Mouse (Mus musculus) mouse embryonic stem cell (cell line): ENCODE data around the gene Nr2e1.

Experiments used
- in situ Hi-C, 2 experiments: fragments of 300-500 bp; cut with MboI; formaldehyde crosslinking; loops; 1 replicate in 1 of 2; 3 replicates in 1 of 2; pipeline ENCODE4 v1.14.3; 2019 to 2020; ENCODE audit warnings: low sequenced_read_pairs in 2 of 2, low pct_unique_long_range_greater_than_20kb in 1 of 2, mixed read lengths in 1 of 2; ENCODE audit not compliant: unreplicated experiment in 1 of 2

Nr2e1 gene

DNA sequence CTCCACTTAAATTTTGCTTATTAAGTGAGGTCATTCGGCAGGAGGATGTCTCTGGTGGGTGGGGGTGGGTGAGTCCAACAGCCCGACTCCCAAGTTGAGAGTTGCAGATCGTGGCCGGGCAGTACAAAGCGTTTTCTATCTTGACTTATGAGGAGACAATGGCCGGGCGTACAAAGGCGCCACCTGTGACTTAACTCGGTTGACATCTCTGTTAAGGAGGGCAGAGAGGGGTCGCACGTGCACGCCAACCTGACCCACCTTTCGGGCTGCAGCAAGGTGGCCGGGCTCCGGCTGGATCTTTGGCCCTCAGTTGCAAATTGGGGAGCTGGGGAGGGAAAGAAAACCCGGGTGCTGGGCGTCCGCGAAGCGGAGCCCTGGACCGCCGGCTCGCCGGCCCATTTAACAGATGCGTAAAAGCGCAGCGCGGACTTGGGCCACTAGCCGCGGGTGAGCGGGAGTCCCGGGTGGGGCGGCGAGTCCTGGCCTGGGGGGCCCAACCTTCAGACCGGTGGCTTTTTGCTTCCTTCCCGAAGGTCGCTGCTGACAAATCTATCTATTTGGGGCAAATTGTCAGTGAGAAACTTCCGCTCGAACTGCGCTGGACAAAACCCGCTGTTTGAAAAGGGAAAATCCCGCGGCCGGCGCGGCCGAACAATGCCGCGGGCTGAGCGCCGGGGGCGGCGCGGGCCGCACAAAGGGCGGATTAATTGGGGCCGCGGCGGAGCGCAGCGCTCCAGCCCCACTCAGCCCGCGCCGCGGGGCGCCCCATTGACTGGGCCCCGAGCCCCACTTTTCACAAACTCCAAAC is 8.0 kb upstream of the Nr2e1 start:
- in situ Hi-C loops: loop anchor here in 1 of 2 experiments (25.0 kb wide), 2 partner anchors 279 to 596 kb away; no protein-coding TSS in a partner anchor

DNA sequence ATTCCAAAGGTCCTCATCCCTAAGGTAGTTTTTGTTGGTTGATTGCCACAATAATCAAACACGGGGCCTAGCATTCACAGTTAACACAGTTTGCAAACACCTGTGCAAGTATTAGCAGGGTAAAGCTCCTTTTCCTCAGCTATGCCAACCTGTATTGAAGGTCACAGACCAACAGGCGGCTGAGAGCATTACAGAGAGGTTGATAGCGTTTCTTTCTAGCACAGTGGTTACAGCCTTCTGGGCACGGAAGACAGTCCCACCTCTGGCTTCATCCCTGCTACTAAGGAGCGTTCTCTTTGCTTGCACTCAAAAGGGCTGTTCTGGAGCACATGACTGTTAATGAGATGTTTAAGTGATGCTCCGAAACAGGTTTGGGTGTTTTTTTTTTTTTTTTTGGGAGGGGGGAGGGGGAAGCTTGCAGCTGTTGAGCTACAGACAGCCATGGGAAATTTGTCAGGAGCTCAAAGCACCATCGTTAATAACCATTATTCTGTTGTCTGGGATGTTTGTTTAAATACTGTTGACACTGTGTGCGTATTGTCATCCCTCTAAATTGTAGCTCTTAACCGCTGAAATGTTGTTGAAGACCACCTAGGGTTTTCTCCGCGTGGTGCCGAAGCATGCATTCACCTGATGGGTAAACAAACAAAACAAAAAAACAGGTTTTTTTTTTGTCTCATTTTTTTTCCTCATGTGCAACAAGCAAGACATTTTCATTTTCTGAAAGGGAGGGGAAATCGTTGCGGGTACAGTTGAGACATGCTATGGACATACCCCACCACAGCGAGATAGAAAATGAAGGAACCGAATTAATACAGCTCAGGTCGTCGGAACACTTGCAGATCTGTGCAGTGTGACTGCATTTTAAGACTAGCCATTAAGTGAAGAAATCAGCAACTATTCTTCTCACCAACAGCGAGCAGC is 7.1 kb upstream of the Nr2e1 start:
- in situ Hi-C loops: loop anchor here in 1 of 2 experiments (25.0 kb wide), 2 partner anchors 278 to 597 kb away; no protein-coding TSS in a partner anchor

DNA sequence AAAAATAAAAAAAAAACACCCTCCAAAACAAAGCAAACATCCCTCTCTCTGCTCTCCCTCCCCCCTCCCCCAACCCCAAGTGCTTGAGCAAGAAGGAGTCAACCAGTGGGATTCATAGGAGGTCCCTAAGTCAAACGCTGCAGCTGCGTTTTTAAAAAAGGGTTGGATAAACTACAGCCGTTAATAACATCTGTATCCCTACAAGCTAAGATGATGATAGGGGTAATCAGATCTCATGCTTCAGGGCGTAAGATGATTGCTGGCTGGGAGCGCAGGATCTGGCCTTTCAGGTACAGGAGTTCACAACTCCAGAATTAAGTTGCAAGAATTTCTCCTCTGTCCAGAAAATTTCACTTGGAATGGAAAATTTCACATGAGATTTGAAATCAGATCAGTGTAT is 6.1 kb upstream of the Nr2e1 start:
- in situ Hi-C loops: loop anchor here in 1 of 2 experiments (5.0 to 25.0 kb wide), 3 partner anchors 43 to 598 kb away; no protein-coding TSS in a partner anchor

DNA sequence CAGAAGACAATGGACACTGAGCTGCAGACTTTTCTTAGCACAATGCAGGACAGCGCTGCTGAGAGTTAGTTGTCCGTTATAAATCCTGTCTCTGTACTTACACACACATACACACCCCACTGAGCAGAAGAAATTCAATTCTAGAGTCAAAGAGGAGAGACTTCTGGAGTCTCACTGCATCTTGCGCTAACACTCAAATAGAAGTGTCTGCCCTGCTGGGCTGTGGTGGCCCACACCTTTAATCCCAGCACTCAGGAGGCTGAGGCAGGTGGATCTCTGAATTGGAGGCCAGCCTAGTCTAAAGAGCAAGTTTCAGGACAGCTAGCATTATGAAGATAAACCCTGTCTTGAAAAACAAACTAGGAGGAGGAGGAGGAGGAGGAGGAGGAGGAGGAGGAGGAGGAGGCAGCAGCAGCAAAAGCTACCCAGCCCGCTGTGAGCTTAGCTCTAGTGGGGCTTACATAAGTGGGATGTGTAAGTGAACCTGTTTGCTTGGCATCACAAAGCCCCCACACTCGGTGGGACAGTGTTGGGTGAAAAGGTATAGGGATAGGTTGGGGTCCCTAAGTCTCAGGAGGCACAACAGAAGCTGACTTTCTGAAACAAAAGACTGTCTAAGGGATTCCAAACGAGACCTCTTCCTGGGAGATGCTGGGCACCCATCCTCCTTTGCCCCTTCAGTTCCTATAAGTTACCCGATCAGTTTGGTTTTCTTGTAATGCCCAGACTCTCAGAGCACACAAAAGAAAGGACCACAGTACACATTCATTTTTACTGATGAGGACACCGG is 4.7 kb upstream of the Nr2e1 start:
- in situ Hi-C loops: loop anchor here in 1 of 2 experiments (5.0 to 25.0 kb wide), 3 partner anchors 44 to 599 kb away; no protein-coding TSS in a partner anchor

DNA sequence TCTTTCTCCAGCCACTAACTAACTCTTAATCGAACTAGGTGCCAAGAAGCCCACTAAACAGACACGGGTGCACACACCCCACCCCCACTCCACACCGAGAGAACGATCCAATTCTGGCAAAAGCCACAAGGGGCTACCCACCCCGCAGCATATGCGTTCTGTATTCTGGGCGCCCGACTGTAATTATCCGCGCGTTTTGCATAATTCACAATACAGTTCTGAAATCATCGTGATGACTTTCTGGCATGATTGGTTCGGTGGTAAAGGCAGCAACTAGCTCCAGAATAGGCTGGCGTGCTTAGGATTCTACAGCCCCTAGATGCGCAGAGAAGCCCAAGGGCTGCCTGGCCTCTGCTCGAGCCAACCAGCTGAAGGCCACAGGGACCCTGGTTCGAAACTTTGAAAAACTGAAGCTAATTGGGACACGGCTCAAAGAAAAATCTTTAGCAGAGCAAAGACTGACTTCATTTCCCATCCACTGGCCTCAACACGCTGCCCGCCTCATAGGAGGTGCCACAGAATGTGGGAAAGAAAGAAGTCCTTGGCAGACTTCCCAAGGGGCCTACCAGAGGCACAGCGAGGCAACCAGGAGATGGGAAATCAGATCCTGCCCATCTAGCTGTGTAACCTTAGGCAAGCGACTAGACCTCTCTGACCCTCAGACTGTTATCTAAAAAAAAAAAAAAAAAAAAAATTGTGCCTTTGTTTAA is 2.3 kb upstream of the Nr2e1 start:
- in situ Hi-C loops: loop anchor here in 1 of 2 experiments (5.0 to 25.0 kb wide), 3 partner anchors 47 to 602 kb away; no protein-coding TSS in a partner anchor

DNA sequence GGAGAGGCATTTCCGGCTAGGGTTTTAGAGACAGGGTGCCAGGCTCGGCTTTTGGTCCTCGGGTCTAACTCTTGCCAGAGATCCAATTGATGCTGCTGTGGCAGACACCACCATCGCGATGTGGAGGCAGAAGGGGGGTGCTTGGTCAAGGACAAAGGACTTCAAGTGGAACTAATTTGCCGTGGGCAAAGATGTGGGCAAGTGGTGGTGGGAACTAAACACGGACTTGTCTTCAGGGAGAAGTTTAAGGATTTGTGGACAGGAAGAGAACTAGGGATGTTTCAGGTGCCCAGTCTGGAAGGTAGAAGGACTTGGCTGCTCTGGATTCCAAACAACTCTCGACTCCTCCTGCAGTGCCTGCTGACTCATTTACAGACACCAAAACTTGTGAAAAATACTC is 1.7 kb upstream of the Nr2e1 start:
- in situ Hi-C loops: loop anchor here in 1 of 2 experiments (5.0 to 25.0 kb wide), 3 partner anchors 47 to 602 kb away; no protein-coding TSS in a partner anchor

DNA sequence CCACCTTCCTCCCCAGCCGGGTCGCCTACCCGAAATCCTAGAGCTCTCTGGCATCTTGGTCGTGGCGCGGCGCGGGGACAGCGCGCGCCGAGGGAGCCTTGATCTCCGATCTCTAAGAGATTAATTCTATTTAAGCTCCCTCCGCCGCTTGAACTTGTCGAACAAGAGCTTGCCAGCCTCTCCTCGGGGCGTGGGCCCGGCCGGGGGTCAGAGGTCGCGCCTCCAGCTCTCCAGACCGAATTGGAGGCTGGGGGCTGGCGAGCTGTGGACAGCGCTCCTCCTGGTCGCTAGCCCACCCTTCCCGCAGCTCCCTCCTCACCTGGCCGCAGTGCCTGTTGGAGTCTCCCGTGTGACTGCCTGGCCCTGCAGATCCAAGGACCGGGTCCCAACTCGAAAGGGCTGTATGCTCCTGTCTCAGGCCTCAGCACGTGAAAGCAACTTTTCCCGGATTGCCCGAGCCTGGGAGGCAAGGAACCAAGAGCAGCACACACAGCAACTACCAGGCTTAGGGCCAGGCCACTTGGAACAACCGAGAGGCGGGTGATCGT is 1.1 kb upstream of the Nr2e1 start:
- in situ Hi-C loops: loop anchor here in 1 of 2 experiments (25.0 kb wide), 2 partner anchors 272 to 603 kb away; no protein-coding TSS in a partner anchor

DNA sequence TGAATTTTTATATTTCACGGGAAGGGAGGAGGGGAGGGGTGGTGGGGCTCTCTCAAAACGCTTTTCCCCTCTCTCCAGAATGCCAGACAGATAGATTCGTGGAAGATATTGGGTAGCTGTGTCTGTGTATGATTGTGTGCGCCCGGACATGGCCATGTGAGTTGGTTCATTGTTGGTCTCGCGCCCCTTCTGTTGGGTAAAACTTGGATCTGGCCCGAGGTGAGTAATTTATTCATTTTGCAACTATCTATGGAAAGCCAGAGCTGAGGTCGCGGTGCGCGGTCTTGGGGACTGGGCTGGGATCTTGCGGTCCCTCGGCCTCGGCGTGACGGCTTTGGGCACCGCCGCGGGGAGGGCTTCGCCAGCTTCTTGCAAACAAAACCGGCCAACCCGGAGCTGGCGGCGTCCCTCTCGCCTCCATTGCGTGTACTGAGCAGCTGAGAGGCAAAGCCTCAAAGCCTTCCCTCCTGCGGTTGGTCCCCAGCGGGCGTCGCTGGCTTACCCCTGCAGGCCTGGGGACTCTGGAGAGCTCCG is 537 bp upstream of the Nr2e1 start:
- in situ Hi-C loops: loop anchor here in 1 of 2 experiments (25.0 kb wide), 2 partner anchors 272 to 603 kb away; no protein-coding TSS in a partner anchor

DNA sequence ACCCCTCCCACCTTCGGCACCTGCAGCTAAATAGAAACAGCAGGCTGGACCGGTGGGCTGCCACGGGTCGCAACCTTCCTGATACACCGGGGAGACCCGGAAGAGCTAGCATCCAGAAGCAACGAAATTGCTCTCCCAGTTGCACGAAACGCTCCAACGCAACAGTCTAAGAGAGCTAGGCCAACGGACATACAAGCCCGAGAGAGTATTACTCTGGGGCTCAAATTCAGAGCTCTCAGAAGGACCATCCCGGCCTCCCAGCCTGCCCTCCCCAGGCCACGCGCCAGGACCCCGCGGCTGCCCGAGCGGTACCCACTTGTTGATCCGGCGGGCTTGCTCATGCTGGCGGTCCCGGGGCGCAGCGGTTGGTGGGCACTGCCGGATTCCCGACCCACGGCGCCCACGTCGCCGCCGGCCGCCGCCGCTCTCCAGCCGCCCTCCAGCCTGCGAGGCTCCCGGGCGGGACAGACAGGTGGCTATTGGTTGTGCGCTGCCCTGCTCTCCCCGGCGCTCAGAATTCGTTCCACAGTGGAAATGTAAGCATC is 794 bp downstream of the Nr2e1 start:
- in situ Hi-C loops: loop anchor here in 1 of 2 experiments (25.0 kb wide), 2 partner anchors 270 to 605 kb away; no protein-coding TSS in a partner anchor

DNA sequence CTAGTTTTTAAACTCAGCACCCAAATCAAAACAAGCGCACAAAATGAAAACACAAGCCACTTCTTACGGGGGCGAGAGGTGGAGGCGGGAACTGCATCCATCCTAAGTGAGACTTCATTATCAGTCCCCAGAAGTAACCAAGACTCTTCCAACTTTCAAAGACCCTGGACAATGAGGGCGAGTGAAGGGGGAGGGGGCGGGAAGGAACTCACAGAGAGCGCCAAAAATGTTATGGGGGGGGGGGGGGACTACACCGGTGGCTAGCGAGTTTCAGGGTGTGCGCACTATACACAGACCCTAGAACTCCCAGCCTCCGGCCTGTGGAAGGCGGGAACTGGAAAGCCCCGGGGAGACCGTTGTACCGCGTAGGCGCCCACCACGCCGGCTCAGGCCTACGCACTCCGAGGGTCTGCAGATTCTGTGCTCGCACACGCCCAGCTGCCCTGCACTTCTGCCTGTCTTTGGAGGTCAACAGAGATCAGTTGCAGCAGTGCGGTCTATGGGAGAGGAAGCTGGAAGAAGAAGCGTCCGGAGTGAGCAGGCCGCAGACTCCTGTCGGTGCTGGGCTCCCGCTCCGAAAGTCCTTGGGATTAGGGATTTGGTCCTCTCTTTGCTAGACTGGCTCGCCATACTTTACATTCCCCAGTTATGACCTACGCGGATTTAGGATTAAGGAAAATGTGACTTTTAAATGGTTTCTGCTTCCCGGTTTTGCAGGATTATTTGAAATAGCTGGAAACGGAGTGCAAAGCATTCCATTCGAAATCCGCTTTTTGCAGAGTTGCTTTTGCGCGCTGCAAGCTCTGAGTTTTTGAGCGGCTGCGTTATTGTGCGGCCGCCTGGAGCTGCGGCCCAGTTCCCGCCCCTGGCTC is 1.5 kb downstream of the Nr2e1 start:
- in situ Hi-C loops: loop anchor here in 1 of 2 experiments (25.0 kb wide), 2 partner anchors 270 to 605 kb away; no protein-coding TSS in a partner anchor

DNA sequence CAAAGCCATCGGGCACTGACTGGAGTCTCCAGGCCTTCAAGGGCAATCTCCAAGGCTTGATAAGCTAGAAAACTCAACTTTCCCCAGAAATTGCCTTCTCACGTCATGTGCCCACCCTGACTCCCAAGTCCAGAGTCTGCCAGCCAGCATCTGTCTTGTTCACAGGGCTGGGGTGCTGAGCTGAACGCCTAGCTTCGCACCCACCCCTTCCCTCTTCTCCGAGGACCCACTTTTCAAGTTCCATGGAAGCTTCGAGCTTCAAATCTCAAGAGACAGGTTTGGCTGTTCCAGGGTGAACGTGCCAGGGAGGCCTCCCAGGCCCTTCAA is 2.5 kb downstream of the Nr2e1 start:
- in situ Hi-C loops: loop anchor here in 1 of 2 experiments (25.0 kb wide), 2 partner anchors 269 to 606 kb away; no protein-coding TSS in a partner anchor

DNA sequence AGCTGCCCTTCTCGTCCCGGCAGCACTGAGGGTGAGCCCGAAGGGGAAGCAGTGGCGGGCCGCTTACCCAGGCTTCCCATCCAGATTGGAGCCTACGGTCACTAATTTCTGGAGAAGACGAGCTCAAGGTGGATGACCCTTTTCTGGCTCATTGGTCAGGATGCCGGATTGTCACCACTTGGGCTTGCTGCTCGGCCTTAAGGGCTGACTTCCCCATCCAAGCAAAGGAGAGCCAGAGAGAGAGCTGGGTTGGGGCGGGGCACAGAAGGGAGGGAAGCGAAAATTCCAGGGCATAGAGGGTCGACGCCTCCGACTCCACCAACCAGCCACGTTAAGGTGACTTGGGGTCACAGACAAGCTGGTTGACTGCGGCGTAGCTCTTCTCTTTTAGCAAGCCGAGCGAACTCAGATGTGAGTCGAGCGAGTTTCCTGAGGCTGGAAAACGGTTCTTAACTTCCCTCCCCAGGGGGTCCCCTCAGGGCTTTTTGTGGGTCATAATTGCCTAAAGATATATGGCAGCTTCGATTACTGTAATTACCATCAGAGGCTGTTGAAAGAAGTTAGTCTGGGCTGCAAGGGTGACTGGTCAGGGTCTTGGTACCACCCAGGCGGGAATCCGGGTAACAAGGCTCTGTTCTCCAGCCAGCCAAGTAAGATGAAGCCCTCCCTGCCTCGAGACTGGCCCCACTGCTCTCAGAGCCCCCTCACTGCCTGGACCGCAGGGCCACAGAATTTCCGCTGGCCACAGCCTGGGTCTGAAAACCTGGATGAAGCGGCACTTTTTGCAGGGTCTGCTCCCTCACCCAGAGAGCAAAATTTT is 3.1 kb downstream of the Nr2e1 start:
- in situ Hi-C loops: loop anchor here in 1 of 2 experiments (25.0 kb wide), 2 partner anchors 268 to 607 kb away; no protein-coding TSS in a partner anchor

DNA sequence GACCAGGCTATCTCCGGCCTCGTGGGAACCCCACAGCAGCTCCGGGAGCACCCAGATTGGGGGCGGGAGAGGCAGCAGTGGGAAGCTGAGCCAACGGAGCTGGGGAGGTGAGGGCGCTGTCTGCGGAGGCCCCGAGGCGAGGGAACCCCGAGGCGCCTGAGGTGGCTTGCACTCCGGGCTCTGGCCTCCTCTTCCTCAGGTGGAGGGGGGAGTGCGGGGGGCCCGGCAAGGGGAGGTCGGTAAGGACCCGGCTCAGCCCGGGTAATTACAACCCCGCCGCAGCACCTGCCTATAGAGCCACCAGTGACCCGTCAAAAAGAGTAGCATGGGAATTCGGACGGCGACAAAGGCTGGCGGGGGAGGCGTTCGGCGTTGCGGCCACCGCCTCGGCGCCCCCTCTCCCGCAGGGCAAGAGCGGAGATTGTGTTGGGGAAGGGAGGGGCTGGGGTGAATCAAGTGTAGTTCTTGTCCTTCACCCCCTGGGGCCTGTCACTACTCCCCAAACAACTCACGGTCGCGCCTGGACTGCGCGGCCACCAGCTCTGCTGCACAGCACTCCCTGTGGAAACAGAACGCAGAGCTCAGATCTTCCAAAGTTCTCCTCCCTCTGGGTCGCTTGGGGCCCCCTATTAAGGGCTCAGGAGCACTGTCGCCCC is 3.8 kb downstream of the Nr2e1 start:
- in situ Hi-C loops: loop anchor here in 1 of 2 experiments (25.0 kb wide), 2 partner anchors 267 to 608 kb away; no protein-coding TSS in a partner anchor
